Mouse (Mus musculus) MEL (cell line): ENCODE measurements around the gene Osbpl3. TPM values are rescaled to one million over a fixed set of nuclear protein-coding genes. Genes with fewer than 3 reads are reported as not detected.

Experiments used
- DNase-seq: peaks from one replicate; pipeline ENCODE4 v3.0.0; 2011; ENCODE audit warnings: low read depth, low spot score
- H3K27ac ChIP-seq: 2 replicates; pipeline ENCODE4 v1.5.1; 2012; ENCODE audit warnings: low read depth, mild to moderate bottlenecking, control low read depth, low read length, moderate library complexity; ENCODE audit not compliant: control insufficient read depth
- H3K27me3 ChIP-seq, 2 experiments: fragments of 150-350 bp in 1 of 2; sonication (generic) in 1 of 2; 2 replicates each; pipeline ENCODE4 v1.6.1; 2012; ENCODE audit warnings: low read length in 2 of 2, mild to moderate bottlenecking in 2 of 2, improper control_type of control experiment in 1 of 2, moderate library complexity in 1 of 2; ENCODE audit not compliant: insufficient read depth in 2 of 2, control insufficient read depth in 1 of 2
- H3K36me3 ChIP-seq, 2 experiments: 2 replicates each; pipeline ENCODE4 v1.6.1; 2012 to 2014; ENCODE audit warnings: low read length in 2 of 2, improper control_type of control experiment in 1 of 2, inconsistent platforms in 1 of 2, mild to moderate bottlenecking in 1 of 2; ENCODE audit not compliant: insufficient read depth in 2 of 2, control insufficient read depth in 1 of 2
- H3K4me1 ChIP-seq, 2 experiments: fragments of 150-350 bp in 1 of 2; sonication (generic) in 1 of 2; 2 replicates each; pipeline ENCODE4 v1.6.1; 2012; ENCODE audit warnings: low read length in 2 of 2, improper control_type of control experiment in 1 of 2, mild to moderate bottlenecking in 1 of 2; ENCODE audit not compliant: insufficient read depth in 2 of 2, control insufficient read depth in 1 of 2
- H3K4me3 ChIP-seq, 2 experiments: fragments of 150-350 bp in 1 of 2; sonication (generic) in 1 of 2; 2 replicates each; pipeline ENCODE4 v1.5.1; 2012; ENCODE audit warnings: low read depth in 2 of 2, low read length in 2 of 2, mild to moderate bottlenecking in 2 of 2, moderate library complexity in 2 of 2, control low read depth in 1 of 2, improper control_type of control experiment in 1 of 2; ENCODE audit not compliant: control insufficient read depth in 1 of 2, insufficient read depth in 1 of 2
- H3K79me2 ChIP-seq: 2 replicates; pipeline ENCODE4 v1.6.1; 2012; ENCODE audit warnings: mild to moderate bottlenecking, low read length, moderate library complexity; ENCODE audit not compliant: control insufficient read depth, poor library complexity, insufficient read depth
- H3K9ac ChIP-seq: 2 replicates; pipeline ENCODE4 v1.6.1; 2012; ENCODE audit warnings: low read depth, mild to moderate bottlenecking, control low read depth, low read length, moderate library complexity; ENCODE audit not compliant: control insufficient read depth, poor library complexity, severe bottlenecking
- H3K9me3 ChIP-seq: fragments of 150-350 bp; sonication (generic); replicated peaks from 2 replicates; pipeline ENCODE4 v1.6.1; 2012; ENCODE audit warnings: mild to moderate bottlenecking, low read length, improper control_type of control experiment, moderate library complexity; ENCODE audit not compliant: insufficient read depth
- E2F4 ChIP-seq: IDR thresholded peaks from 2 replicates; pipeline ENCODE4 v1.6.1; 2011; ENCODE audit warnings: low read depth, low read length, improper control_type of control experiment, borderline replicate concordance
- ELF1 ChIP-seq: IDR thresholded peaks from 2 replicates; pipeline ENCODE4 v1.6.1; 2014; ENCODE audit warnings: low read depth, mild to moderate bottlenecking, inconsistent platforms, low read length, improper control_type of control experiment, moderate library complexity
- EP300 ChIP-seq, 2 experiments: IDR thresholded peaks; 2 replicates each; pipeline ENCODE4 v1.6.1; 2011; ENCODE audit warnings: improper control_type of control experiment in 2 of 2, low read length in 2 of 2, low read depth in 1 of 2, mild to moderate bottlenecking in 1 of 2
- ETS1 ChIP-seq: IDR thresholded peaks from 2 replicates; pipeline ENCODE4 v1.6.1; 2012; ENCODE audit warnings: low read depth, mild to moderate bottlenecking, inconsistent platforms, low read length, improper control_type of control experiment, moderate library complexity
- GABPA ChIP-seq: IDR thresholded peaks from 2 replicates; pipeline ENCODE4 v1.6.1; 2012; ENCODE audit warnings: low read depth, mild to moderate bottlenecking, inconsistent platforms, low read length, improper control_type of control experiment, moderate library complexity
- GATA1 ChIP-seq: IDR thresholded peaks from 2 replicates; pipeline ENCODE4 v1.6.1; 2011; ENCODE audit warnings: low read depth, low read length, improper control_type of control experiment
- HCFC1 ChIP-seq: IDR thresholded peaks from 2 replicates; pipeline ENCODE4 v1.6.1; 2012; ENCODE audit warnings: low read depth, mild to moderate bottlenecking, inconsistent platforms, low read length, improper control_type of control experiment, moderate library complexity
- JUND ChIP-seq: IDR thresholded peaks from 2 replicates; pipeline ENCODE4 v1.6.1; 2011; ENCODE audit warnings: low read depth, mild to moderate bottlenecking, improper control_type of control experiment, low read length
- KAT2A ChIP-seq: conservative IDR thresholded peaks from 2 replicates; pipeline ENCODE4 v1.6.1; 2012; ENCODE audit warnings: low read depth, low read length, improper control_type of control experiment, inconsistent platforms
- MAFK ChIP-seq: IDR thresholded peaks from 2 replicates; pipeline ENCODE4 v1.6.1; 2011; ENCODE audit warnings: low read depth, mild to moderate bottlenecking, low read length, improper control_type of control experiment, borderline replicate concordance
- MAX ChIP-seq: IDR thresholded peaks from 2 replicates; pipeline ENCODE4 v1.6.1; 2011; ENCODE audit warnings: low read length, improper control_type of control experiment
- MAZ ChIP-seq: IDR thresholded peaks from 2 replicates; pipeline ENCODE4 v1.6.1; 2012; ENCODE audit warnings: low read depth, mild to moderate bottlenecking, inconsistent platforms, low read length, improper control_type of control experiment
- MXI1 ChIP-seq: IDR thresholded peaks from 2 replicates; pipeline ENCODE4 v1.6.1; 2011; ENCODE audit warnings: mild to moderate bottlenecking, low read depth, low read length, improper control_type of control experiment
- NELFE ChIP-seq: IDR thresholded peaks from 2 replicates; pipeline ENCODE4 v1.6.1; 2011; ENCODE audit warnings: low read depth, low read length, improper control_type of control experiment
- POLR2A ChIP-seq, 2 experiments: IDR thresholded peaks; 2 replicates each; pipeline ENCODE4 v1.6.1; 2011 to 2012; ENCODE audit warnings: low read length in 2 of 2, mild to moderate bottlenecking in 2 of 2, control low read depth in 1 of 2, improper control_type of control experiment in 1 of 2, low read depth in 1 of 2, moderate library complexity in 1 of 2; ENCODE audit not compliant: control insufficient read depth in 1 of 2, insufficient read depth in 1 of 2, poor library complexity in 1 of 2
- POLR2AphosphoS5 ChIP-seq: IDR thresholded peaks from 2 replicates; pipeline ENCODE4 v1.6.1; 2012; ENCODE audit warnings: low read depth, borderline replicate concordance, mild to moderate bottlenecking, inconsistent platforms, low read length, moderate library complexity, mixed read lengths
- RAD21 ChIP-seq: IDR thresholded peaks from 2 replicates; pipeline ENCODE4 v1.6.1; 2011; ENCODE audit warnings: mild to moderate bottlenecking, low read depth, low read length, improper control_type of control experiment
- SMC3 ChIP-seq: IDR thresholded peaks from 2 replicates; pipeline ENCODE4 v1.6.1; 2011; ENCODE audit warnings: low read depth, low read length, improper control_type of control experiment
- TAL1 ChIP-seq: IDR thresholded peaks from 2 replicates; pipeline ENCODE4 v1.6.1; 2012; ENCODE audit warnings: mild to moderate bottlenecking, inconsistent platforms, low read length, moderate library complexity, mixed read lengths
- TCF12 ChIP-seq: IDR thresholded peaks from 2 replicates; pipeline ENCODE4 v1.6.1; 2014; ENCODE audit warnings: low read depth, mild to moderate bottlenecking, inconsistent platforms, low read length, improper control_type of control experiment, moderate library complexity
- UBTF ChIP-seq: IDR thresholded peaks from 2 replicates; pipeline ENCODE4 v1.6.1; 2012; ENCODE audit warnings: low read depth, mild to moderate bottlenecking, inconsistent platforms, low read length, improper control_type of control experiment, moderate library complexity, borderline replicate concordance; ENCODE audit not compliant: insufficient read depth
- USF1 ChIP-seq: IDR thresholded peaks from 2 replicates; pipeline ENCODE4 v1.6.1; 2014; ENCODE audit warnings: low read depth, mild to moderate bottlenecking, inconsistent platforms, low read length, improper control_type of control experiment, moderate library complexity
- ZNF384 ChIP-seq: IDR thresholded peaks from 2 replicates; pipeline ENCODE4 v1.6.1; 2012; ENCODE audit warnings: low read depth, mild to moderate bottlenecking, inconsistent platforms, low read length, improper control_type of control experiment
- polyA plus RNA-seq, 2 experiments: library from polyadenylated mRNA; stranded (reverse) in 1 of 2; unstranded in 1 of 2; fragments of >175 nt in 1 of 2; fragments of >200 nt in 1 of 2; gene quantifications; 2 replicates each; pipeline versions ENCODE4 v1.2.1 to v1.2.4; 2012; ENCODE audit warnings: low replicate concordance in 2 of 2, low read depth in 1 of 2; ENCODE audit not compliant: insufficient read length in 2 of 2, insufficient read depth in 1 of 2, missing spikeins in 1 of 2
- total RNA-seq: library from RNA; depleted of rRNA; stranded (reverse); fragments of 300-350 nt; gene quantifications from 2 replicates; pipeline ENCODE4 v1.2.3, GENCODE M21; 2012

Gene Osbpl3
- total and polyA plus RNA-seq, 3 experiments: 4.9 to 5.6 TPM; not detected in 1

DNA sequence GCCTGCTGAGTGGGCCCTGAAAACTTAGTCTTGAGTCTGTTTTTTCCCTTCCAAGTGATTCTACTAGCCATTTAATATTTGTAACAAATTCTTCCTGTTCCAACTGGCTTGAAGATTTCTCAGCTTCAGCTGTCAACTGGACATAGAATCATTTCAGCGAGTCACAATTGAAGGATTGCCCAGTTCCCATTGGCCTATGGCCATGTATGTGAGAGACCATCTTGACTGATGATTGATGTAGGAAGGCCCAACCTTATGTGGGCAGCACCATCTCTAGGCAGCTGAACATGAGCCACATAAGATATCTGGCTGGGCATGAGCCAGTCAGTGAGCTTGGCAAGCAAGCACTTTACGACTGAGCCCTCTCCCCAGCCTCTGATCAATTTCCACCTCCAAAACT, 42.3 kb upstream of the Osbpl3 start (continued):
- no peak for TF ChIP-seq UBTF

DNA sequence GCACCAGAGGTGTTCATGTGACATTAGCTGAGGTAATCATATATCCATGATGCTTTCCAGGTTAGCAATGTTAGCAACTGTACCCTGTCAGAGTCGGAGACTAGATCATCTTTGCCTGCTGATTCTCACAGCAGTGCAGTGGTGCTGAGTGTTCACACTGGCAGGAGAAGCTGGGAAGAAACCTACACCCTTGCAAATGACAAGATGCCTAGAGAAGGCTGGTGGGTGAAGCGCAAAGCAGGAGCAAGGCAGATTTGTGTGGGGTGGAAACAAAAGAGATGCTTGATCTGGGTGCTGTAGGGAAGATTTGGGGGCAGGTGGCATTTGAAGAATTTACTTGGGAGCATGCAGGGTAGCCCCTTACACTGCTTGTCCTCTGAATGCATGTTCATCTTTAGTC, 34.5 kb upstream of the Osbpl3 start:
- Histone ChIP-seq H3K9ac (no peak overlapping the region), H3K79me2 (no peaks in the 10 kb centered on the region), H3K9me3 (no peaks in the 10 kb centered on the region), H3K27ac (no peak overlapping the region), H3K4me1 (no peaks in the 10 kb centered on the region), H3K4me3 (no peak overlapping the region), H3K36me3 (no peaks in the 10 kb centered on the region), H3K27me3 (no peaks in the 10 kb centered on the region; a peak in 1 of 4 replicates)
- TF ChIP-seq SMC3 (no peak), EP300 (IDR thresholded peaks at IDR 0.05; ENCODE audit: low read depth in 1 of 2, low read length in 2 of 2) (no peak), E2F4 (no peak)
- no peak for DNase-seq

DNA sequence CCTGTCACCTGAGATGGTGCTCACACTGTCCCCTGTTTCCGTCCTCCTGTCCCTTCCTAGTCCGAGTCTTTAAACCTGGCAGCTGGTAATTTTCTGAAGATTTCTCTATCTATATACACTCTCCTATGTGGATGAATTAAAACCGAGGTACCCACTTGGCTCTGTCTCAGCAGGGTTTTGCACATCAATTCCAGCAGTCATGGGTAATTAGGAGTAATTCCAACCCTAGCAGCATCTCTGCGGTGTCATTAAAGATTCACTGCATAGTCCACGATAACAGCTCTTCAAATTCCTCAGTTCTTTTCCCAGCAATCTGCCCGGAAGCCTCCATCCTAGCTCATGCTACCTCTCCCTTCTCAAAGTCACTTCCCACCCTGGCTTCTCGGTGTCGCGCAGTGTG, 33.4 kb upstream of the Osbpl3 start:
- no peak overlapping the region for H3K4me3 ChIP-seq
- DNase-seq: no peak
- no peaks in the 10 kb centered on the region for H3K9me3 ChIP-seq
- no peak overlapping the region for H3K9ac ChIP-seq
- no peaks in the 10 kb centered on the region; a peak in 1 of 4 replicates for H3K27me3 ChIP-seq
- H3K27ac ChIP-seq: no peak overlapping the region
- H3K79me2 ChIP-seq: no peaks in the 10 kb centered on the region
- TF ChIP-seq KAT2A (no peak), HCFC1 (no peak), ELF1 (no peak), TAL1 (no peak), MXI1 (no peak), MAFK (no peak), GABPA (no peak)
- H3K4me1 ChIP-seq: no peaks in the 10 kb centered on the region
- no peaks in the 10 kb centered on the region for H3K36me3 ChIP-seq

DNA sequence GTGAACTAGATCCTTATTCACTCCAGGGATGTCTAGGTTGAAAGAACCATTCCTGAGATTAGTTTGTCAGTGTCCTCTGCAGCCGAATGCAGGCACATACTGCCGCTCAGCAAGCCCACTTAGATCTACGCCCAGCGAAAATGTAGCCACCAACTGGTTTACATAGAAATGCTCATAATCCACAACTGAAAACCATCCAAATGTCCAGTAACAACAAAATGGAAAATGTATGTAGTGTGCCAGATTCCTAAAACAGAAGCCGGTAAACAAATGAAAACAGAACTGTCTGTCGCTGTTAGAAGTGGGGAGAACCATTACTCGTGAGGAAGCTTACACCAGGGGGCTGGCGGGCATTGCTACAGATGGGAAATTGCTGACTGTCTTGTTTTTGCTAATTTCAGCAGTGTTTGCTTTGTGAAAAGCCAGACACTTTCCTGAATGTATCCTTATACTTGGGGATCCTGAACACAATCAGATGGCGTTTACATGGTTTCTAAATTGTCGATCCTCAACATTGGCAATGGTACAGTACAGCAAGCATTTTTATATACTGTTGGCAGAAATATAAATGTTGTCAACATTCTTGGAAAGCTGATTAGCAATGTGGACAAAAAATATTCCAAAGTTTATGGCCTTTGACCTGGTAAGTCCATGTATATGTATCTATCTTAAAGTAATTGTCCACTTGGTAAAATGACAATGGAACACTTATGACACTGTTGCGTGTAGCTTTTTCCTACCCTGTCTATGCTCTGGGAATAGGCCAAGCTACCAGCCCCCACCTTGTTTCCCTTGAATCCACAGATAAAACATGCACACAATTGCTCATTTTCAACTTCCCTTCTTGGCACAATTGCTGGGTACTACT, 30.3 kb upstream of the Osbpl3 start:
- no peak for DNase-seq
- no peaks in the 10 kb centered on the region for H3K9me3 ChIP-seq
- no peak overlapping the region for H3K27ac ChIP-seq
- no peaks in the 10 kb centered on the region for H3K79me2 ChIP-seq
- TF ChIP-seq RAD21 (no peak), ZNF384 (no peak), MAX (no peak), ETS1 (no peak), USF1 (no peak), GATA1 (no peak), JUND (no peak), POLR2A (IDR thresholded peaks at IDR 0.05; ENCODE audit: control insufficient read depth in 1 of 2, insufficient read depth in 1 of 2, low read depth in 1 of 2, low read length in 2 of 2, poor library complexity in 1 of 2) (no peak), NELFE (no peak), E2F4 (no peak), POLR2AphosphoS5 (no peak), ELF1 (no peak), MAZ (no peak), TCF12 (no peak), TAL1 (no peak)
- no peak overlapping the region for H3K4me3 ChIP-seq
- no peak overlapping the region for H3K9ac ChIP-seq
- peaks cover 0 to 2% of the 10 kb centered on the region in 2 experiments; a peak in 1 of 4 replicates for H3K27me3 ChIP-seq
- no peaks in the 10 kb centered on the region for H3K4me1 ChIP-seq
- no peaks in the 10 kb centered on the region for H3K36me3 ChIP-seq
